Mouse (Mus musculus): Measurements from ENCODE around the gene Cldn19. TPM values are rescaled to one million over a fixed set of nuclear protein-coding genes. Genes with fewer than 3 reads are reported as not detected.

Cldn19 gene
- 0.32 and 0.58 TPM in 2 replicates for polyA plus RNA-seq (2012; rRNA removed)

GRCm38 (mm10) chr4:119255351-119255750, at the start of gene Cldn19:
Gene Cldn19, plus strand, starts transcription at chr4:119255414.
- no peak for TF ChIP-seq POLR2A (IDR thresholded peaks at IDR 0.05; ENCODE audit: extremely low read depth, insufficient read depth, low read length)
- no peak within 1 kb of the TSS for H3K27ac ChIP-seq (ENCODE audit: insufficient read depth, low read length)
- H3K4me3 ChIP-seq (ENCODE audit: insufficient read depth, low read length): no peak within 1 kb of the TSS
- H3K4me1 ChIP-seq (ENCODE audit: control insufficient read depth, insufficient read depth, low read length): peaks cover 5% of the 10 kb centered on the region; the same call in 1 of the 2 replicates

GRCm38 (mm10) chr4:119216667-119217066, 38.5 kb upstream of the Cldn19 start:
- no peak for TF ChIP-seq CTCF (IDR thresholded peaks at IDR 0.05; ENCODE audit: extremely low read depth, insufficient read depth, low read length)
- no peak for TF ChIP-seq POLR2A (IDR thresholded peaks at IDR 0.05; ENCODE audit: extremely low read depth, insufficient read depth, low read length)
- Histone ChIP-seq H3K4me1 (ENCODE audit: control insufficient read depth, insufficient read depth, low read length) (no peaks in the 10 kb centered on the region), H3K4me3 (ENCODE audit: insufficient read depth, low read length) (no peak overlapping the region), H3K27ac (ENCODE audit: insufficient read depth, low read length) (no peak overlapping the region)

- Histone ChIP-seq H3K4me1 (ENCODE audit: control insufficient read depth, insufficient read depth, low read length) (no peaks in the 10 kb centered on the region), H3K27ac (ENCODE audit: insufficient read depth, low read length) (no peak within 1 kb of the TSS), H3K4me3 (ENCODE audit: insufficient read depth, low read length) (no peak within 1 kb of the TSS)
- TF ChIP-seq POLR2A (IDR thresholded peaks at IDR 0.05; ENCODE audit: extremely low read depth, insufficient read depth, low read length): no peak
- no peak for TF ChIP-seq CTCF (IDR thresholded peaks at IDR 0.05; ENCODE audit: extremely low read depth, insufficient read depth, low read length)
These were observed 37.0 kb upstream of the Cldn19 start, which contains the start of gene Tmem269 for GRCm38 (mm10) chr4:119218169-119218568. Gene Tmem269, minus strand, starts transcription at chr4:119218217.

- Histone ChIP-seq H3K4me1 (ENCODE audit: control insufficient read depth, insufficient read depth, low read length) (no peaks in the 10 kb centered on the region), H3K4me3 (ENCODE audit: insufficient read depth, low read length) (no peak overlapping the region), H3K27ac (ENCODE audit: insufficient read depth, low read length) (no peak overlapping the region)
- peak; percentile 68 for TF ChIP-seq CTCF (IDR thresholded peaks at IDR 0.05; ENCODE audit: extremely low read depth, insufficient read depth, low read length)
- TF ChIP-seq POLR2A (IDR thresholded peaks at IDR 0.05; ENCODE audit: extremely low read depth, insufficient read depth, low read length): no peak
These were observed 31.5 kb upstream of the Cldn19 start for GRCm38 (mm10) chr4:119223696-119224095.

GRCm38 (mm10) chr4:119224534-119224933, 30.7 kb upstream of the Cldn19 start:
- H3K4me1 ChIP-seq (ENCODE audit: control insufficient read depth, insufficient read depth, low read length): no peaks in the 10 kb centered on the region
- TF ChIP-seq CTCF (IDR thresholded peaks at IDR 0.05; ENCODE audit: extremely low read depth, insufficient read depth, low read length) (no peak), POLR2A (IDR thresholded peaks at IDR 0.05; ENCODE audit: extremely low read depth, insufficient read depth, low read length) (no peak)
- H3K4me3 ChIP-seq (ENCODE audit: insufficient read depth, low read length): no peak overlapping the region
- no peak overlapping the region for H3K27ac ChIP-seq (ENCODE audit: insufficient read depth, low read length)

- Histone ChIP-seq H3K27ac (ENCODE audit: insufficient read depth, low read length) (no peak overlapping the region), H3K4me3 (ENCODE audit: insufficient read depth, low read length) (no peak overlapping the region), H3K4me1 (ENCODE audit: control insufficient read depth, insufficient read depth, low read length) (no peaks in the 10 kb centered on the region)
- TF ChIP-seq CTCF (IDR thresholded peaks at IDR 0.05; ENCODE audit: extremely low read depth, insufficient read depth, low read length) (no peak), POLR2A (IDR thresholded peaks at IDR 0.05; ENCODE audit: extremely low read depth, insufficient read depth, low read length) (no peak)
These were observed 29.5 kb upstream of the Cldn19 start for GRCm38 (mm10) chr4:119225719-119226118.

- H3K27ac ChIP-seq (ENCODE audit: insufficient read depth, low read length): no peak overlapping the region
- no peak overlapping the region for H3K4me3 ChIP-seq (ENCODE audit: insufficient read depth, low read length)
- TF ChIP-seq CTCF (IDR thresholded peaks at IDR 0.05; ENCODE audit: extremely low read depth, insufficient read depth, low read length) (no peak), POLR2A (IDR thresholded peaks at IDR 0.05; ENCODE audit: extremely low read depth, insufficient read depth, low read length) (no peak)
- no peaks in the 10 kb centered on the region for H3K4me1 ChIP-seq (ENCODE audit: control insufficient read depth, insufficient read depth, low read length)
These were observed 28.5 kb upstream of the Cldn19 start for GRCm38 (mm10) chr4:119226751-119227150.

GRCm38 (mm10) chr4:119232410-119233255, 22.6 kb upstream of the Cldn19 start, which contains the start of the genes AU022252 and P3h1:
Gene AU022252, minus strand, starts transcription at chr4:119232712.
Gene P3h1, plus strand, starts transcription at chr4:119232915.
- TF ChIP-seq POLR2A (IDR thresholded peaks at IDR 0.05; ENCODE audit: extremely low read depth, insufficient read depth, low read length) (peak; percentile 74; the same call in 1 of the 2 replicates), CTCF (IDR thresholded peaks at IDR 0.05; ENCODE audit: extremely low read depth, insufficient read depth, low read length) (no peak)
- Histone ChIP-seq H3K27ac (ENCODE audit: insufficient read depth, low read length) (no peak within 1 kb of the TSS), H3K4me3 (ENCODE audit: insufficient read depth, low read length) (peak within 1 kb of the TSS; percentile 84), H3K4me1 (ENCODE audit: control insufficient read depth, insufficient read depth, low read length) (no peaks in the 10 kb centered on the region)

- TF ChIP-seq POLR2A (IDR thresholded peaks at IDR 0.05; ENCODE audit: extremely low read depth, insufficient read depth, low read length): peak; percentile 61
- no peak for TF ChIP-seq CTCF (IDR thresholded peaks at IDR 0.05; ENCODE audit: extremely low read depth, insufficient read depth, low read length)
- Histone ChIP-seq H3K4me1 (ENCODE audit: control insufficient read depth, insufficient read depth, low read length) (no peaks in the 10 kb centered on the region), H3K4me3 (ENCODE audit: insufficient read depth, low read length) (peak overlapping the region; percentile 84), H3K27ac (ENCODE audit: insufficient read depth, low read length) (no peak overlapping the region)
These were observed 21.8 kb upstream of the Cldn19 start for GRCm38 (mm10) chr4:119233256-119233901.

All from cortical plate, adult 2 months (tissue).